Mouse (Mus musculus): Measurements from ENCODE around the gene Il31. TPM values are rescaled to one million over a fixed set of nuclear protein-coding genes. Genes with fewer than 3 reads are reported as not detected.

Gene Il31
- polyA plus RNA-seq, 1 experiment from 2014 or later: not detected

DNA sequence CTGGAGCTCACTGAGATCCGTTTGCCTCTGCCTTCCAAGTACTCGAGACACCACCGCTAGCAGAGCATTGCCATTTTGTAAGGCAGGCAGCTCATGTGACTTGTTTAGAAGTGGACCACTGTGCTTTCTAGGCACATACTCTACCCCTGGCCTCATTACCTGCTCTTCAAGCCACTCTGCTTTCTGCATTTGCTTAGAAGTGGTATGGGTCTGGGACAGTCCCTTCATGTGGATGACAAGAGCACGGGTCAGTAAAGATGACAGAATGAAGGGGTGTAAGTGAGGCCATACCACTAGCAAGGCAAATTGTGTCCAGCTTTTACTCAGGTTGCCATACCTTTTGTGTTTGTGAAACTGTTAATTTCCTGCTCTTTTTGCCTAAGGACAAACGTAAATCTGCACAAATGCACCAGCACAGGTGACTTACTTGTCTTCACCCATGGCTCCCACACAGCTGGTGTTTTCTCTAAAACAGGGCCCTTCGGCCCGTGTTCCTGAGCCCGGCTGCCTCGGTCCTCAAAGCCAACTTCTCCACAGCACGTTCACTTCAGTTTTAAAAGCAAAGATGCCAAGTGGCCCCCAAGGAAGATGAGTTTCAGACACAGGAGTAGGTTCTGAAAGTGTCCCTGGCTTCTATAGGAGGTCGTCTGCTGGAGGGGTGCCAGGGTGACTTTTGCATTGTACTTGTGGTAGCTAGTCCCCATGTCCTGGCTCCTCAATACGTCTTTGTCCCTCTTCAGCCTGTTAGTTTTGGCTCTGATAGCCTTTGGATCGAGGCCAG, 57.6 kb downstream of the Il31 start:
- Histone ChIP-seq H3K4me1 (peaks cover 37% of the 10 kb centered on the region), H3K27ac (peak overlapping the region; percentile 69), H3K4me3 (replicated peaks) (no peak overlapping the region), H3K27me3 (no peaks in the 10 kb centered on the region), H3K4me2 (no peak overlapping the region), H3K36me3 (no peaks in the 10 kb centered on the region), H3K9ac (no peak overlapping the region), H3K9me3 (replicated peaks) (0 out of 2 replicates have a peak, but pooled peaks cover under 1% of the 10 kb centered on the region)
- WGBS: 72% methylated on average over 13 of the region's 13 CpGs
- ATAC-seq (replicated peaks; ENCODE audit: low FRiP score): no peak

Small RNA genes within 50 kb of the gene (microRNA-seq; reads per million reads assigned to microRNA genes)
- 1.6 reads per million, percentile 4 among the genes with 10 or more reads in this experiment for gene Mir7647

Other genes starting within 250 kb of the Il31 start
- gene Wdr66, start 237.4 kb downstream of the Il31 start, polyA plus RNA-seq (2015; fragmentation: Nextera tagmentation; extraction: Ambion mirVana): 1.5 and 1.7 TPM in 2 replicates
- gene Bcl7a, start 145.7 kb downstream of the Il31 start, polyA plus RNA-seq (2015; fragmentation: Nextera tagmentation; extraction: Ambion mirVana): 41.7 and 42.5 TPM in 2 replicates
- 18.5 and 18.7 TPM in 2 replicates for gene Mlxip, start 94.7 kb downstream of the Il31 start, polyA plus RNA-seq (2015; fragmentation: Nextera tagmentation; extraction: Ambion mirVana)
- gene Lrrc43, start 184 bp downstream of the Il31 start, polyA plus RNA-seq (2015; fragmentation: Nextera tagmentation; extraction: Ambion mirVana): not detected in 2 replicates
- gene B3gnt4, start 21.0 kb upstream of the Il31 start, polyA plus RNA-seq (2015; fragmentation: Nextera tagmentation; extraction: Ambion mirVana): 0.22 TPM in 1 of 2 replicates, not detected in the other
- 114 and 121 TPM in 2 replicates for gene Diablo, start 34.7 kb upstream of the Il31 start, polyA plus RNA-seq (2015; fragmentation: Nextera tagmentation; extraction: Ambion mirVana)
- 1.2 and 2.6 TPM in 2 replicates for gene Gm49027, start 36.0 kb upstream of the Il31 start, polyA plus RNA-seq (2015; fragmentation: Nextera tagmentation; extraction: Ambion mirVana)
- gene Vps33a, start 83.5 kb upstream of the Il31 start, polyA plus RNA-seq (2015; fragmentation: Nextera tagmentation; extraction: Ambion mirVana): 28.9 and 29.7 TPM in 2 replicates
- 34.0 and 34.1 TPM in 2 replicates for gene Clip1, start 195.1 kb upstream of the Il31 start, polyA plus RNA-seq (2015; fragmentation: Nextera tagmentation; extraction: Ambion mirVana)
- gene Zcchc8, start 231.6 kb upstream of the Il31 start, polyA plus RNA-seq (2015; fragmentation: Nextera tagmentation; extraction: Ambion mirVana): 82.7 and 83.5 TPM in 2 replicates